Mouse (Mus musculus) left cerebral cortex, adult 2 months (tissue): ENCODE measurements around the gene Adam15. TPM values are rescaled to one million over a fixed set of nuclear protein-coding genes. Genes with fewer than 3 reads are reported as not detected.

Source experiments
- DNase-seq, 2 experiments: peaks; one replicate each; pipeline ENCODE4 v3.0.0; 2021 to 2022; ENCODE audit warnings: low spot score in 2 of 2, mixed read lengths in 1 of 2; ENCODE audit errors: extremely low spot score in 1 of 2
- H3K27ac ChIP-seq: fragments of 200-600 bp; 2 replicates; pipeline ENCODE4 v1.8.1; 2022
- H3K4me3 ChIP-seq: fragments of 200-600 bp; 2 replicates; pipeline ENCODE4 v1.8.1; 2022
- CTCF ChIP-seq: fragments of 200-600 bp; IDR thresholded peaks from 2 replicates; pipeline ENCODE4 v1.8.1; 2022; ENCODE audit warnings: antibody characterized with exemption, mild to moderate bottlenecking, moderate library complexity
- intact Hi-C: fragments of 180-260 bp; cut with DNase I; formaldehyde crosslinking; loops from one replicate; pipeline ENCODE4 v1.15.1; 2025
- total RNA-seq, 2 experiments: library from RNA; stranded (reverse); gene quantifications; 2 replicates each; pipeline ENCODE4 v1.2.3; 2021

Adam15 gene
- total RNA-seq, 2 experiments from 2014 or later, result 106 to 115 TPM

DNA sequence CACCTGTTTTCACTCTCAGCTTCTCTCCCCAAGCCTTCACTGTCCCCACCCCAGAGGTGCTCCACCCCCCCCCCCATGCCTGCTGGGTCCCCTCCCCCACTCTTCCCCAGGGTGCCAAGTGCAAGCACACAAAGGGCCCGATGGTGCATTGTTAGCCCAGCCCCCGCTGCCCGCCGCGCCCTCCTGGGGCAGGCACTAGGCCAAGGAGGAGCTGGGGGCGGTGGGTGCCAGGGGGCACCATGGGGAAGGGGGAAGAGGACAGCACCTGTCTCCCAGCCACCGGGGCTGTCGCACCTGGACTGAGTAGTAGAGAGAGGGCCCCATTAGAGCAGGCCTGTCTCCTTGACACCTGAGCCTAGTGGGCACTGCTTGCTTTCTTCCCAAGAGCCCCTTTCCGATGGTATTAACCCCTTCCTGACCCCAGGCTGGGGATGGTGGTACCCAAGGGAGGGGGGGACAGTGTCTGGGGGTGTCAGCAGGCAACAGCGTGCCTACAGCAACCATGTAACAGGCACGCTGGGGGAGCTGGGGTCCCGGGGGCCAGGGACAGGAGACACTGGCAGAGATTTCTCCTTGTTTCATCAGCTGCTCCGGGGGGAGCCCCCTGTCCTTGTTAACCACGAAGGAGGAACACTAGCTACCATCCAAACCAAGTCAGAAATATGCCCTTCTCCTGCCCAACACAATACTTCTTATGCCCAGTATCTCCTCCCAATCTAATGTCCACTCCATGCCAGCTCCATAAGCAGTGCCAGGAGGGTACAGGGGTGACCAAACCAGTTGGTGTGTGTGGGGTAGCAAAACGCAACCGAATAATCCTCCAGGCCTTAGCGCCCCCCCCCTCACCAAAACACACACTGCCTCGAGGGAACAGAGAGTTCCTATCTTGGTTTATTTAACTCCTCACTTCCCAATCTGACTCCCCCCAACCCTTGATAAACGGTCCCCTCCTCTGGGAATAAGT lies 41.2 kb upstream of the Adam15 start:
- DNase-seq, result no peak
- no peak for TF ChIP-seq CTCF
- H3K27ac ChIP-seq, result peak overlapping the region; percentile 89
- intact Hi-C loops, result no loop called here
- H3K4me3 ChIP-seq, result peak overlapping the region; percentile 64

DNA sequence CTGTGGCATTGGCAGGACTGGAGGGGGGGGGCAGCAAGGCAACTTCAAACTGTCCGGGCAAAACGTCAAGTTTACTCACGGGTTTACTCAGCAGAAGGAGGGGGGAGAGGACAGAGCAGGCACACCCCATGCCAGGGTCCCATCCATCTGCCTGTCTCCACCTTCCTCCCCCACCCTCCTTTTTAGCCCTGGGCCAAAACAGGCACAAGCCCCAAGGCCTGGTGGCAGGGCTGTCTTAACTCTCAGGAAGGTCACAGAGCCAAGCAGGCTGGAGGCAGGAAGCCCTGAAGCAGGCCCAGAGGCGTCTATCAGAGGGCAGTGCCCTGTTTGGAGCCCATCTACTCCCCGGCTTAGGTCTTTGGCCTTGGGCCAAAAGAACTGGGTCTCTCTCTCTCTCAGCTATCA lies 40.3 kb upstream of the Adam15 start:
- no peak for TF ChIP-seq CTCF
- intact Hi-C loops, result no loop called here
- Histone ChIP-seq H3K4me3 (no peak overlapping the region), H3K27ac (peak overlapping the region; percentile 89)
- no peak for DNase-seq

DNA sequence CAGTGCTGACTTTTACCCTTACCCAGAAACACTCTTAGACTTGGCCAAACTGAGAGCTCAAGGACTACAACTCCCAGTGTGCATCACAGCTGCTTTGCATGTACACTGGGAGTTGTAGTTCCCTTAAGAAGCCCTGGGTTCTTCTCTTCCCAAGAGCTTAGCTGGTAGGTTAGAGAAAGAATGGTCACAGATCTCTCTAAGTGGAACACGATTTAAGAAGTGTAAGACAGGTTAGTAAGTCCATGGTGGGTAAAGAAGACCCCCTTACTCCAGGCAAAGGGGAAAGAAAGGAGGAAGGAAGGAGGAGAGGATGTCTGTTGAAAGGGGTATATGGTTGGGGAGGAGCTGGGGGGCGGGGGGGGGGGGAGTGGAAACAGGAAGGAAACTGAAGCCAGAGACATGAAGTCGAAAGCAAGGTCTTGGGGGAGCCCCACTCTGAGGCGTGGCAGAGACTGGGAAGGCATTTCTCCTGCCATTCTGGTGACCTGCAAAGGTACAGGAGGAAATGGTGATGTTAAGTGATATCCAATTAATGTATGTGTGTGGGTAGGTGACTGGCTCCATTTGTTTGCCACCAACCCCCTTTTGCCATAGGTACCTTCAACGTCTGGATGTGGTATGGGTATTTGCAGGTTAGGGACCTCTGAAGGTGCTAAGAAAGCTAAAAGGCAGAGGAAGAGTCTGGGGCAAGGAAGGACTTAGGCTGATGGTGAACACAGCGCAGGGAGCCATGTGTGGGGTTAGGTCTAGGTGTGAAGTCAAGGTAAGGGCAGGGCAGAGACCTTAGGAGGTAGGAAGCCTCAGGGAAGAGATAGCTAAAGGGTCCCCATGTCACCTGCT lies 39.3 kb upstream of the Adam15 start:
- H3K4me3 ChIP-seq, result no peak overlapping the region
- TF ChIP-seq CTCF, result no peak; the same call in 1 of the 2 replicates
- intact Hi-C loops, result no loop called here
- DNase-seq, result no peak
- peak overlapping the region; percentile 89; the same call in 1 of the 2 replicates for H3K27ac ChIP-seq

DNA sequence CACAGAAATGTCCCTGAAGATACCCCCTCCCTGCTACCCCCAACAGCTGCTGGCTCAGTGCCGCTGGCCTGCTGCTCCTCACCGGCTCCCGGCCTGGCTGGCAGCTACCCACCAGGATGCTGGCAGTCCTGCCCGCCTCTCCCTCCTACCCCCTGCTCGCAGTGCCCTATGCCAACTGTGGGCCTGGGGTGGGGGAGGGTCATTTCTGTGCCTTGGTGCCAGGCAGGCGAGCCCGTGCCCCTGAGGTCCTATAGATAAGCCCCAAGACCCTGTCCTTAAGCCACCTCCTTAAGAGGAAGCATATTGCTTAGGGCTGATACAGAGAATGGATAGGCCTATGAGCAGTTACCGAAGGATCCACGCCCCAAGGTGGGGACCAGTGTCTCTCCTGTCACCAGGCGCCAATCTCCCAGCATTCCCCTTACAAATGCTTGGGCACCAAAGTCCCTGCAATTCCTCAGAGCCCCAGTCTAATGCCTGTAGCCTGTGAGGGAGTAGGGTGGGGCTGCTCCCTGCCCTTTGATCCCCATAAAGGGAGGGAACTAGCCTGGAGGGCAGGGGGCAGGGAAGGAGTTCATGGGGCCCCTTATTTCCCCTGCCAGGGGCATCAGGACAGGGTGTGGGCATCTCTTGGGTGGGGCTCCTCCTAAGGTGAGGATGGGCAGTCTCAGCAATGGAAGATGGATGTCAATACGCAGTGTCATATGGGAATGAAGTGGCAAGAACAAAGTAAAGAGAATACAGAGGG lies 38.5 kb upstream of the Adam15 start:
- Histone ChIP-seq H3K4me3 (no peak overlapping the region), H3K27ac (peak overlapping the region; percentile 40; the same call in 1 of the 2 replicates)
- peak in 1 of 2 experiments; percentile 54 for DNase-seq
- intact Hi-C loops, result no loop called here
- no peak for TF ChIP-seq CTCF

DNA sequence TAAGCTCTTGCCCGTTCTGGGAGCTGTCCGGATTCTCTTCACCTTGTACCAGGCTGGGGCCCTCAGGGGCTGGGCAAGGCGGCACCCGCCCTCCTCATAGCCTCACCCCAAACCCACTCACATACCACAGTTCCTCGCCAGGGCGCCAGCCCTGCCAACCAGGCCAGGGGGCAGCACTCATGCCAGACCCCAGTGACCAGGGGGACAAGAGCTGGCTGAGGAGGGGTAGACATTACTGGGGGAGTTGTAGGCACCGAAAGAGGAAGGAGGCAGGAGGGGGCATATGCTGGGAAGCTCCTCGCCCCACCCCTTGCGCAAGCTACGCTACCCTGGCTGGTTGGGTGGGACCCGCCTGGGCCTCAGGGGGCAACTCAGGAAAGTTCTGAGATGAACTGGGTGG lies 37.8 kb upstream of the Adam15 start:
- no peak overlapping the region for H3K4me3 ChIP-seq
- no peak for DNase-seq
- no peak for TF ChIP-seq CTCF
- intact Hi-C loops, result no loop called here
- H3K27ac ChIP-seq, result no peak overlapping the region

DNA sequence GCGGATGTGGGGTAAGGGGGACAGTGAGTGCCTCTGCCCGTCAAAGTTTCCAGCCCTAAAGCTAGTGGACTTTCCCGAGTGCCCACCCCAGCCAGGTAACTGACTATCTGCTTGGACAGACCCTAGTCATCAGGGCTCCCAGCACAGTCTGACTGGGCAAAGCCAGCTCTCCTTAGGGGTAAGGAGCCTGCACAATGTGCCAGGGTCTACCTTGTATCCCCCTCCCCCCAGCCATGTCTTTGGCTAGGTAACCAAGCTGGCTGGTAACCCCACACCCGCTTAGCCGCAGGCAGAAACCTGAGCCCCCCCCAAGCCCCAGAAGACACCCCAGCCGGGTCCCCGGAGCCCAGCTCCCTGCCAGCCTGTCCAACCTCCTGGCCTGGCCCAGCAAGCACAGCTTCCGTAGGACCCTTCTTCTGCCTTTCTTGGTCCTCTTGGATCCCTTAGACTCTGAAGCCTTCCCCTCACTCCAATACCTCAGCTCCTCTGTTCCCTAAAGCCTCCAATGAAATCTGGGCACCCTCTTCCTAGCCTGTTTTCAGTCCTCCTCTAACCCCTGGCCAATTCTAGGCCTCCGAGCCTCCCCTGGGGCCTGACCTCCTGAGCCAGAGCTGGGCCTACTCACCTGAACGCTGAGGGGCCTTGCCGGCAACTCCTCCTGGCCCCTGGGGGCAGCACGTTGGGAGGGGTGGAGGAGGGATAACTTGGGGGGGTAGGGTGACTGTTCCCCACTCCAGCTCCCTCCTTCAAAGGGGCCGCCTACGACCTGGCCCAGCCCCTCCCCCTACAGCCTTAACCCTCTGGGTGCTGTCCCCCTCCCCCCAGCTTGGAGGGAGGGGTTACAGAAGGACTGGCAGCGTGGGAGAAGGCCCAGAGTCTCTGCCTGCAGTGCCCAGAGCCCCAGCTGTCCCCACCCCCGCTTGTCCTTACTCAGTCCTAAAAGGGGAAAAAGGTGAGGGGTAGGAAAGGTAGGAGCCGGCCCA lies 36.9 kb upstream of the Adam15 start:
- intact Hi-C loops, result no loop called here
- no peak for TF ChIP-seq CTCF
- Histone ChIP-seq H3K27ac (no peak overlapping the region), H3K4me3 (no peak overlapping the region)
- no peak for DNase-seq

DNA sequence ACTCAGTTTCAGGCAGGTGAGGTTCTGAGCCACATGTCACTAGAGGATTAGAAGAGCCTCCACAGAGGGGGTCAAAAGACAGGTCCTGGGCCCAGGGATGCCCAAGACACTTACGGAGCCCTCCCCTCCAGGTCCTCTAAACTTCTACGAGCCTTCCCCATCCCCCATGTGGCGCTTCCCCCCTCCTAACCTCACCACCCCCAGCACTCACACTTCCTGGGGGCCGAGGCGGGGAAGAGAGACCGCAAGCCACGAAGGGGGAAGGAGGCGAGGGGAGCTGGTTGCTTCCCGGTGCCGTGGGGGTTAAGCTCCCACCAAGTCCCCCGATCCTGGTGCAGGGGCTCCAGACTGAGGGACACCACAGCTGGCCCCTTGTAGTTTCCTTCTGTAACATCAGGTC lies 35.7 kb upstream of the Adam15 start:
- Histone ChIP-seq H3K27ac (no peak overlapping the region), H3K4me3 (no peak overlapping the region)
- no peak for TF ChIP-seq CTCF
- intact Hi-C loops, result no loop called here
- no peak for DNase-seq

DNA sequence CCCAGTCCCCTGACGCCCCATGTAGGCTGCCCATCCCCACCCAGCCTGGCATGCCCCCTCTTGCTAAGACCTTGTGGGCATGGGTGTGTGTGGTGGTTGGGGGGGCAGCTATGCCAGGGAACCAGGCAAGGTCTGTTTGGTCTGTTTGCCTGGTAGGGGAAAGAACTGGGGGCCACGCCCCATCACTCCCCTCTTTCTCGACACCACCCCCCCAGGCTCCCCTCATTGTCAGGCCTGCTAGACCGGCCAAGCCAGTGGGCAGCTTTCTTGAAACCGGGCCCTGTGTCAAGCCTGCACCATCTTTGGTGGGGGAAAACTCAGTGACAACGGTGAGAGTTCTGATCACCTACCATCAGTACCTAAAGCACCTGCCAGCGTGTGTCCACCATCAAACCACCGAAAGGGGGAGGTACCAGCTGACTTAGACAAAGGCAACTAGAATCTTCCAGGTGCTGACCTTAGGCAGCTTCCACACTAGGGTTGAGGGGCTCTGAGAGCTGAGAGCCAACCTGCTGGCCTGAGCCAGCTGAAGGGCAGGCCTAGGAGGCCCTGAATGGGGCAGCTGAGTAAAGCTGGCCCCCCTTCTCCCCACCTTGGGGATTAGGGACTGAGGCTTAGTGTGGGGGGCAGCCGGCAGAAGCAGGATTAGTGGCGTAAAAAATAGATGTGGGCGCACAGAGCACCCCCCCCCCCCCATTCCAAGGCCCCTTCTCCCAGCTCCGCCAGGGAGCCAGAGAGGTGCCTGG lies 34.7 kb upstream of the Adam15 start:
- no peak for TF ChIP-seq CTCF
- no peak overlapping the region for H3K4me3 ChIP-seq
- no peak for DNase-seq
- no peak overlapping the region for H3K27ac ChIP-seq
- intact Hi-C loops, result no loop called here

DNA sequence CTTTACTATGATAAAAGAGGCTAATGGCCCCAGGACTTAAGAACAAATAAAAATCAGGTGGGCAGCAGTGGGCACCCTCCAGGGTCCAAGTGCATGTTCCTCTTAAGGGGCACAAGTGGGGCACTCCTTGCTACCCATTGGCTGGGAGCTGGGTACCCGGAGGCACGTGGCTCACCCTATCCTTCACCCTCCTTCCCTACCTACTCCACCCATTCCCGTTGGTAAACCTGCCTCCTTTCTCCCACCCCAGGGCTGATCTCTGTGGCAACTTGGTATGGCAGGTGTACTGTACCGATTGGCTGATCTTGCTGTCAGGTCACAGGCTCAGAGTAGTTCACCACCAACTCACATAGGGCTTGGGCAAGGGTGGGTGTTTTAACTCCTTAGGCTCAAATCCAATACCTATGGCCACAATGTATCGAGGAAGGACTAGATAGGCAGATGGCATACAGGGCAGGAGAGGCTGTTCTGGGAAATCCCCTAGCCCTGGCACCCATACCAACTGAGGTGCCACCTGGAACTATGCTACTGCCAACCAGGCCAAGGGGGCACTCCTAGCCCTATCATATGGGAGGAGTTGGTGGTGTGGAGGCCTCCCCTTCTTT lies 34.0 kb upstream of the Adam15 start:
- TF ChIP-seq CTCF, result no peak
- intact Hi-C loops, result no loop called here
- no peak overlapping the region for H3K27ac ChIP-seq
- DNase-seq, result no peak
- H3K4me3 ChIP-seq, result no peak overlapping the region

DNA sequence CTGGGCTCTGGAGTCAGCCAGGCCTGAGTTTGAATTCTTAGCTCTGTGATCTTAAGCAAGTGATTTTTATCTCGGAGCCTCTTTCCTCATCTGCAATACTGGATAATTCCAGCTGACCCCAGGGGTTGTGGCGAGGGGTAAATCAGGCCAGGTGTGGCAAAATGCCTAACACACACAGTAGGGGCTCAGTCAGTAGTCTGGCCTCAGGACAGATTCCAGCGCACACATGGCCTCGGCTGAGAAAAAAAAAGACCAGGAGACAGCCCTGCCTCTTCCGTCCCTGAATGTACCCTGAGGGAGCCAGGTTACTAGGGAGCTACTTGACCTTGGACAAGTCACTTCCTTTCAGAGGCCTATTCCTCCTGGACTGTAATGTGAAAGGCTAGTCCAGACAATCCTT lies 33.2 kb upstream of the Adam15 start:
- H3K4me3 ChIP-seq, result no peak overlapping the region
- TF ChIP-seq CTCF, result no peak
- intact Hi-C loops, result no loop called here
- no peak overlapping the region for H3K27ac ChIP-seq
- no peak for DNase-seq
